Mouse (Mus musculus): ENCODE measurements around the gene Lta.
"Not testable (repeated sequence)": the region's sequence is repeated elsewhere in the genome, so short reads cannot be mapped to it uniquely, and the experiment has no call there.

The Lta gene

GRCm38 (mm10) chr17:35239700-35240099 is 34.5 kb upstream of the Lta start:
- DNase-seq (ENCODE audit: low spot score), result no peak

GRCm38 (mm10) chr17:35237504-35237903 is 32.4 kb upstream of the Lta start:
- DNase-seq (ENCODE audit: low spot score), result no peak

GRCm38 (mm10) chr17:35236996-35237395 is 31.8 kb upstream of the Lta start:
- no peak for DNase-seq (ENCODE audit: low spot score)

GRCm38 (mm10) chr17:35236390-35236746 is 31.2 kb upstream of the Lta start:
- DNase-seq (ENCODE audit: low spot score), result peak; percentile 81

GRCm38 (mm10) chr17:35235614-35236389 is 30.7 kb upstream of the Lta start, which contains the start of gene Nfkbil1:
TSS of gene Nfkbil1 (minus strand) at chr17:35235792.
- DNase-seq (ENCODE audit: low spot score), result peak; percentile 88

GRCm38 (mm10) chr17:35234903-35235302 is 29.8 kb upstream of the Lta start:
- no peak for DNase-seq (ENCODE audit: low spot score)

GRCm38 (mm10) chr17:35234090-35234489 is 28.9 kb upstream of the Lta start:
- not testable (repeated sequence) for DNase-seq (ENCODE audit: low spot score)

GRCm38 (mm10) chr17:35233114-35233980 is 28.2 kb upstream of the Lta start, which contains the start of gene Atp6v1g2:
TSS of gene Atp6v1g2 (plus strand) at chr17:35233660.
- DNase-seq (ENCODE audit: low spot score), result peak; percentile 53

- no peak for DNase-seq (ENCODE audit: low spot score)
These were observed 27.5 kb upstream of the Lta start for GRCm38 (mm10) chr17:35232659-35233058.

GRCm38 (mm10) chr17:35232043-35232442 is 26.9 kb upstream of the Lta start:
- DNase-seq (ENCODE audit: low spot score), result no peak

- no peak for DNase-seq (ENCODE audit: low spot score)
These were observed 25.9 kb upstream of the Lta start for GRCm38 (mm10) chr17:35231022-35231421.

GRCm38 (mm10) chr17:35226561-35227046 is 21.5 kb upstream of the Lta start:
- no peak for DNase-seq (ENCODE audit: low spot score)

- no peak for DNase-seq (ENCODE audit: low spot score)
These were observed 20.3 kb upstream of the Lta start for GRCm38 (mm10) chr17:35225456-35225855.

GRCm38 (mm10) chr17:35224641-35225040 is 19.5 kb upstream of the Lta start:
- DNase-seq (ENCODE audit: low spot score), result no peak

GRCm38 (mm10) chr17:35222299-35222698 is 17.1 kb upstream of the Lta start:
- no peak for DNase-seq (ENCODE audit: low spot score)

GRCm38 (mm10) chr17:35220156-35220952 is 15.2 kb upstream of the Lta start, which contains the start of gene Gm16181:
TSS of gene Gm16181 (plus strand) at chr17:35220834.
- no peak for DNase-seq (ENCODE audit: low spot score)

GRCm38 (mm10) chr17:35219601-35220041 is 14.5 kb upstream of the Lta start:
- no peak for DNase-seq (ENCODE audit: low spot score)

GRCm38 (mm10) chr17:35218516-35219193 is 13.5 kb upstream of the Lta start:
- no peak for DNase-seq (ENCODE audit: low spot score)

GRCm38 (mm10) chr17:35213071-35213470 is 7.9 kb upstream of the Lta start:
- no peak for DNase-seq (ENCODE audit: low spot score)

- DNase-seq (ENCODE audit: low spot score), result no peak
These were observed 5.4 kb upstream of the Lta start for GRCm38 (mm10) chr17:35210593-35210992.

Measured in ovary, adult 18-20 months (tissue).